Mouse (Mus musculus) kidney, embryonic 14.5 days (tissue): ENCODE data around the gene Pdcd1lg2. TPM values are rescaled to one million over a fixed set of nuclear protein-coding genes. Genes with fewer than 3 reads are reported as not detected.
A peak's percentile ranks its signal among the peaks of the same experiment; 100 is the strongest.
"Not testable (repeated sequence)": the region's sequence is repeated elsewhere in the genome, so short reads cannot be mapped to it uniquely, and the experiment has no call there.

ENCODE experiments used
- ATAC-seq: fragments of 200-750 bp; cut with Nextera tagmentation; 2 replicates; pipeline ENCODE4 v1.8.0; 2017; ENCODE audit warnings: moderate number of reproducible peaks, mild to moderate bottlenecking, moderate TSS enrichment, moderate library complexity; ENCODE audit not compliant: low FRiP score, low TSS enrichment
- H3K27ac ChIP-seq: fragments of 300-500 bp; sonication (generic); 2 replicates; pipeline ENCODE4 v1.5.1; 2014; ENCODE audit warnings: low read depth, mild to moderate bottlenecking, low read length, moderate library complexity, mixed read lengths
- H3K27me3 ChIP-seq: fragments of 300-500 bp; sonication (generic); 2 replicates; pipeline ENCODE4 v1.6.1; 2014; ENCODE audit warnings: mild to moderate bottlenecking, low read length; ENCODE audit not compliant: control insufficient read depth, insufficient read depth
- H3K36me3 ChIP-seq: fragments of 300-500 bp; sonication (generic); 2 replicates; pipeline ENCODE4 v1.6.1; 2014; ENCODE audit warnings: low read length, mixed read lengths; ENCODE audit not compliant: control insufficient read depth, insufficient read depth
- H3K4me1 ChIP-seq: fragments of 300-500 bp; sonication (generic); 2 replicates; pipeline ENCODE4 v1.6.1; 2014; ENCODE audit warnings: low read length, mixed read lengths; ENCODE audit not compliant: control insufficient read depth, insufficient read depth
- H3K4me2 ChIP-seq: fragments of 300-500 bp; sonication (generic); replicated peaks from 2 replicates; pipeline ENCODE4 v1.6.1; 2014; ENCODE audit warnings: low read depth, mild to moderate bottlenecking, low read length
- H3K4me3 ChIP-seq: fragments of 300-500 bp; sonication (generic); 2 replicates; pipeline ENCODE4 v1.5.1; 2014; ENCODE audit warnings: mild to moderate bottlenecking, low read length
- H3K9ac ChIP-seq: fragments of 300-500 bp; sonication (generic); 2 replicates; pipeline ENCODE4 v1.6.1; 2014; ENCODE audit warnings: low read depth, mild to moderate bottlenecking, low read length, moderate library complexity
- H3K9me3 ChIP-seq: fragments of 300-500 bp; sonication (generic); 2 replicates; pipeline ENCODE4 v1.6.1; 2016; ENCODE audit warnings: low read length; ENCODE audit not compliant: control insufficient read depth
- WGBS: fragments of 180-500 bp; shearing (Covaris S2); extraction: QIAGEN DNeasy Blood & Tissue Kit; methylation state at CpG from one replicate; pipeline ENCODE4 v1.1.7; 2014; 5-methylcytosine and 5-hydroxymethylcytosine counted together
- polyA plus RNA-seq: library from polyadenylated mRNA; unstranded; fragments of >200 nt; fragmentation: Nextera tagmentation; extraction: Ambion mirVana; gene quantifications from 2 replicates; pipeline ENCODE4 v1.2.1, GENCODE M21; 2014

Pdcd1lg2 gene
- polyA plus RNA-seq, 1 experiment from 2014 or later = not detected

GRCm38 (mm10) chr19:29406042-29407017 lies 4.4 kb upstream of the Pdcd1lg2 start:
- no peaks in the 10 kb centered on the region for H3K4me1 ChIP-seq
- no peak overlapping the region for H3K27ac ChIP-seq
- no peaks in the 10 kb centered on the region for H3K9me3 ChIP-seq
- WGBS = 87% methylated on average over 18 of the region's 18 CpGs
- no peak overlapping the region for H3K4me2 ChIP-seq
- no peak for ATAC-seq
- no peaks in the 10 kb centered on the region for H3K36me3 ChIP-seq
- H3K4me3 ChIP-seq = no peak overlapping the region
- H3K27me3 ChIP-seq = no peaks in the 10 kb centered on the region
- no peak overlapping the region for H3K9ac ChIP-seq

- no peaks in the 10 kb centered on the region for H3K9me3 ChIP-seq
- H3K36me3 ChIP-seq = no peaks in the 10 kb centered on the region
- ATAC-seq = no peak
- no peak overlapping the region for H3K9ac ChIP-seq
- H3K4me2 ChIP-seq = no peak overlapping the region
- no peaks in the 10 kb centered on the region for H3K27me3 ChIP-seq
- 77% methylated on average over 6 of the region's 6 CpGs for WGBS
- no peak overlapping the region for H3K4me3 ChIP-seq
- H3K27ac ChIP-seq = no peak overlapping the region
- no peaks in the 10 kb centered on the region for H3K4me1 ChIP-seq
Observed at GRCm38 (mm10) chr19:29412476-29413420, 2.0 kb downstream of the Pdcd1lg2 start.

- Histone ChIP-seq H3K4me1 (no peaks in the 10 kb centered on the region), H3K4me2 (no peak overlapping the region), H3K9ac (no peak overlapping the region), H3K27ac (no peak overlapping the region), H3K9me3 (no peaks in the 10 kb centered on the region), H3K36me3 (no peaks in the 10 kb centered on the region), H3K27me3 (no peaks in the 10 kb centered on the region), H3K4me3 (no peak overlapping the region)
- no peak for ATAC-seq
- WGBS = 81% methylated on average over 3 of the region's 3 CpGs
Observed at GRCm38 (mm10) chr19:29414513-29414912, 3.8 kb downstream of the Pdcd1lg2 start.

- not testable (repeated sequence) for ATAC-seq, H3K27me3 ChIP-seq, H3K9ac ChIP-seq, H3K27ac ChIP-seq, H3K4me1 ChIP-seq, H3K9me3 ChIP-seq, H3K4me2 ChIP-seq, H3K36me3 ChIP-seq, H3K4me3 ChIP-seq
Observed at GRCm38 (mm10) chr19:29414917-29415316, 4.2 kb downstream of the Pdcd1lg2 start.

GRCm38 (mm10) chr19:29416393-29416902 lies 5.7 kb downstream of the Pdcd1lg2 start:
- H3K4me1 ChIP-seq = no peaks in the 10 kb centered on the region
- ATAC-seq = no peak
- no peaks in the 10 kb centered on the region for H3K9me3 ChIP-seq
- no peaks in the 10 kb centered on the region for H3K36me3 ChIP-seq
- H3K9ac ChIP-seq = no peak overlapping the region
- WGBS = 67% methylated on average over 3 of the region's 3 CpGs
- no peaks in the 10 kb centered on the region for H3K27me3 ChIP-seq
- H3K27ac ChIP-seq = no peak overlapping the region
- H3K4me2 ChIP-seq = no peak overlapping the region
- no peak overlapping the region for H3K4me3 ChIP-seq

GRCm38 (mm10) chr19:29417188-29417587 lies 6.5 kb downstream of the Pdcd1lg2 start:
- Histone ChIP-seq H3K4me2 (no peak overlapping the region), H3K4me1 (no peaks in the 10 kb centered on the region), H3K4me3 (no peak overlapping the region), H3K27me3 (no peaks in the 10 kb centered on the region), H3K36me3 (no peaks in the 10 kb centered on the region), H3K9ac (no peak overlapping the region), H3K27ac (no peak overlapping the region), H3K9me3 (no peaks in the 10 kb centered on the region)
- WGBS = 87% methylated on average over 2 of the region's 2 CpGs
- ATAC-seq = no peak

GRCm38 (mm10) chr19:29417894-29418293 lies 7.2 kb downstream of the Pdcd1lg2 start:
- Histone ChIP-seq H3K4me3 (no peak overlapping the region), H3K4me2 (no peak overlapping the region), H3K36me3 (no peaks in the 10 kb centered on the region), H3K9me3 (no peaks in the 10 kb centered on the region), H3K4me1 (no peaks in the 10 kb centered on the region), H3K27me3 (no peaks in the 10 kb centered on the region), H3K27ac (no peak overlapping the region), H3K9ac (no peak overlapping the region)
- ATAC-seq = no peak
- WGBS = 74% methylated on average over 2 of the region's 2 CpGs

- no peak overlapping the region for H3K4me3 ChIP-seq
- H3K9ac ChIP-seq = no peak overlapping the region
- H3K27me3 ChIP-seq = no peaks in the 10 kb centered on the region
- no peaks in the 10 kb centered on the region for H3K36me3 ChIP-seq
- H3K4me1 ChIP-seq = no peaks in the 10 kb centered on the region
- H3K4me2 ChIP-seq = 0 out of 2 replicates have a peak overlapping the region, but pooled peaks have one; percentile 8
- WGBS = 27% methylated on average over 9 of the region's 9 CpGs
- no peak for ATAC-seq
- H3K27ac ChIP-seq = no peak overlapping the region
- no peaks in the 10 kb centered on the region for H3K9me3 ChIP-seq
Observed at GRCm38 (mm10) chr19:29418661-29419115, 8.0 kb downstream of the Pdcd1lg2 start.
